Mouse (Mus musculus) bone marrow, adult 2 months (tissue): ENCODE measurements around the gene Plk2. TPM values are rescaled to one million over a fixed set of nuclear protein-coding genes. Genes with fewer than 3 reads are reported as not detected.

Experiments used
- H3K27ac ChIP-seq: fragments of 200-500 bp; 2 replicates; pipeline ENCODE4 v1.5.1; 2012; ENCODE audit warnings: low read depth, mild to moderate bottlenecking, control low read depth, inconsistent platforms, low read length; ENCODE audit not compliant: control insufficient read depth, poor library complexity, insufficient read depth
- H3K4me1 ChIP-seq: fragments of 200-500 bp; 2 replicates; pipeline ENCODE4 v1.6.1; 2011; ENCODE audit warnings: low read length; ENCODE audit not compliant: control insufficient read depth, insufficient read depth
- H3K4me3 ChIP-seq: fragments of 200-500 bp; replicated peaks from 2 replicates; pipeline ENCODE3; 2011; ENCODE audit warnings: mild to moderate bottlenecking, low read depth, low read length, control low read depth; ENCODE audit not compliant: control insufficient read depth
- CTCF ChIP-seq: fragments of 200-500 bp; IDR thresholded peaks from 2 replicates; pipeline ENCODE4 v1.5.1; 2011; ENCODE audit warnings: low read length, control low read depth; ENCODE audit not compliant: control insufficient read depth, insufficient read depth
- POLR2A ChIP-seq: fragments of 200-500 bp; IDR thresholded peaks from 2 replicates; pipeline ENCODE4 v1.6.1; 2011; ENCODE audit warnings: low read depth, mild to moderate bottlenecking, control low read depth, low read length, borderline replicate concordance; ENCODE audit not compliant: control insufficient read depth
- WGBS: fragments of 180-500 bp; shearing (Covaris S2); methylation state at CpG from one replicate; pipeline ENCODE4 v1.1.7; 2018; 5-methylcytosine and 5-hydroxymethylcytosine counted together
- polyA plus RNA-seq: library from polyadenylated mRNA; stranded (reverse); fragments of >200 nt; gene quantifications from 2 replicates; pipeline ENCODE4 v1.2.4, GENCODE M21; 2011; ENCODE audit warnings: low replicate concordance; ENCODE audit not compliant: missing spikeins, insufficient read depth, insufficient read length

The Plk2 gene
- polyA plus RNA-seq, 1 experiment = 14.4 TPM

- H3K4me1 ChIP-seq = no peaks in the 10 kb centered on the region
- H3K4me3 ChIP-seq = no peak overlapping the region
- WGBS = 84% methylated on average over 7 of the region's 7 CpGs
- TF ChIP-seq POLR2A (no peak), CTCF (no peak)
- H3K27ac ChIP-seq = no peak overlapping the region
Measured at GRCm38 (mm10) chr13:110422434-110422833, 27.6 kb downstream of the Plk2 start.

GRCm38 (mm10) chr13:110425512-110426222 is 30.8 kb downstream of the Plk2 start:
- Histone ChIP-seq H3K4me3 (no peak overlapping the region), H3K27ac (no peak overlapping the region), H3K4me1 (no peaks in the 10 kb centered on the region)
- TF ChIP-seq CTCF = no peak
- TF ChIP-seq POLR2A = no peak
- 72% methylated on average over 8 of the region's 8 CpGs for WGBS

GRCm38 (mm10) chr13:110431388-110431787 is 36.5 kb downstream of the Plk2 start:
- Histone ChIP-seq H3K4me3 (no peak overlapping the region), H3K4me1 (no peaks in the 10 kb centered on the region), H3K27ac (no peak overlapping the region)
- TF ChIP-seq CTCF = no peak
- no peak for TF ChIP-seq POLR2A

DNA sequence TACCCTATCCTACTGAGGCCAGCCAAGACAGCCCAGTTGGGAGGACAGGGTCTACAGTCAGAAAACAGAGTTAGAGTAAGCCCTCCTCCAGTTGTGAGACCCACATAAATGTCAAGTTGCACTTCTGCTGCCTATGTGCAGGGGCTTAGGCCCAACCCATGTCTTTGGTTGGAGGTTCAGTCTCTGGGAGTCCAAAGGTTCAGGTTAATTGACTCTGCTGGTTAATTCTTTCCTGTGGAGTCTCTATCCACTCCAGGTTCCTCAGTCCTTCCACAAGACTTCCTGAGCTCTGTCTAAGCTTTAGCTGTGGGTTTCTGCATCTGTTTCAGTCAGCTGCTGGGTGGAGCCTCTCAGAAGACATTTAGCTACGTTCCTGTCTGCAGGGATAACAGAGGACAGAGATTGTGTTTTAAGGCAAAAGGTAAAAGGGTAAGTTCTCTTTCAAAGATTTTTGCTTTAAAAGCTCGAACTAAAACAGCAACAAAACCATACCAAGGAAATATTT is 37.3 kb downstream of the Plk2 start:
- H3K4me3 ChIP-seq = no peak overlapping the region
- TF ChIP-seq POLR2A = no peak
- TF ChIP-seq CTCF = no peak
- H3K4me1 ChIP-seq = no peaks in the 10 kb centered on the region
- 35% methylated on average over 2 of the region's 2 CpGs for WGBS
- no peak overlapping the region for H3K27ac ChIP-seq

DNA sequence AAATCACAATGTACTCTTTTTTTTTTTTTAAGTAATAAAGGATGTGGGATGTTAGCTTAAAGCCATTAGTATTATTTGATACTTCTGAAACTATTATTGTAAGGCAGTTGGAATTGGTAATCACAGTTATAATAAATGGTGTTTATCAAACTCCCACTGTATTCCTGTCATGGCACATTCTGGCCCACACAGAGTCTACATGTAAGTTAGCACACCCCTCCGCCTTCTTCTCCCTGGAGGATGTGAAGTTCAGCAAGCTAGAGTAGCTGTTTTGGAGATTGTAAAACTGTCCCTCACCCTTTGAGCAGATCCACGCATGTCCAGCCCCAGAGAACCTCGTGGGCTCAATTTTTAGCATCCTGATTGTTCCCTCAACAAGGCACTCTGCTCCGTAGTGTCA is 37.8 kb downstream of the Plk2 start:
- no peak overlapping the region for H3K27ac ChIP-seq
- no peaks in the 10 kb centered on the region for H3K4me1 ChIP-seq
- no peak overlapping the region for H3K4me3 ChIP-seq
- 72% methylated on average over 4 of the region's 4 CpGs for WGBS
- no peak for TF ChIP-seq POLR2A
- TF ChIP-seq CTCF = no peak

GRCm38 (mm10) chr13:110436692-110437091 is 41.8 kb downstream of the Plk2 start:
- 71% methylated on average over 7 of the region's 7 CpGs for WGBS
- no peak overlapping the region for H3K4me3 ChIP-seq
- TF ChIP-seq POLR2A (no peak), CTCF (no peak)
- no peaks in the 10 kb centered on the region for H3K4me1 ChIP-seq
- no peak overlapping the region for H3K27ac ChIP-seq

GRCm38 (mm10) chr13:110438624-110439023 is 43.8 kb downstream of the Plk2 start:
- no peaks in the 10 kb centered on the region for H3K4me1 ChIP-seq
- WGBS = 80% methylated on average over 9 of the region's 9 CpGs
- no peak overlapping the region for H3K4me3 ChIP-seq
- TF ChIP-seq CTCF (no peak), POLR2A (no peak)
- no peak overlapping the region for H3K27ac ChIP-seq

GRCm38 (mm10) chr13:110444335-110444734 is 49.5 kb downstream of the Plk2 start:
- TF ChIP-seq POLR2A (no peak), CTCF (no peak)
- Histone ChIP-seq H3K4me3 (no peak overlapping the region), H3K27ac (no peak overlapping the region), H3K4me1 (no peaks in the 10 kb centered on the region)
- WGBS = 78% methylated on average over 4 of the region's 4 CpGs
